Mouse (Mus musculus): ENCODE measurements around the gene Hist1h3i.

Hist1h3i gene

DNA sequence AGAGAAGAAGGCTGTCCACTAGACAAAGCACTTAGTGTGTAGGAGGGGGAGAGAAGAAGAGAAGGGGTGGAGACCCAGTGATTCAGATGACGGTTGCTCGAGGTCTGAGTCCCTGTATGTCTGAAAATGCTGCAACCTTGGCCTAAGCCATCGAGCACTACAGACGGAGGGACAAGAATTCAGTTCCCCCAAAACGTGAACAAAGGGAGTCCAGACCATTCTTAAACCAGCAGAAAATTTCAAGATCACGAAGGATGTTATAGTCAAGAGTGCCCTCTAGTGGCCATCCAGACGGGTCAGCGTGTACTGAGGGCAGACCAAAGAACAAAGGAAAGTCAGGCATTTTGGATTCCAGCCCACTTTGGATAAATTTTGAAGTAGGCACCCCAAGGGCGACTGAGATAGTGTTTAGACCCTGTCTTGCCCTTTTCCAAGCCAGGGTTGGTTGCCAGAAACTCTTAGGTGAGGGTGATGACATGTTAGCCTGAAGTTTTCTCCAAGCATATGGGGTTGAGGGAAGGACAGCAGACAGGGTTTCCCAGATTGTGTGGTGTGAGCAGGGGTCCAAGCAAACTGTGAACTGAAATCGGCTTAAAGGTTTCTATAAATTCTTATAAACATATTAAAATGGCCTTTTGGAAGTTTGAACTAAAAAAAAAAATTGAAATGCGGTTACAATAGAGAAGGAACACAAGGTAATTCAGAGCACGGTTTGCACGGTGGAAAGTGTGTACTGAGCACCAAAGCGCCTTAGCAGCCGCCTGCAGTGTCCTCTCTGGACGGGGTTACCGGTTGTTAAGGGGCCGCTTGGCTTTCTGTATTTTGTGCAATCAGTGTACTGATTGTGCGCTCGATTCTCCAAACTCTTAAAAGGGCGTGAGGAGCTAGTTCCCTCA, 48.9 kb downstream of the Hist1h3i start:
- DNase-seq (ENCODE audit: low read depth, low spot score), result peak; percentile 93

DNA sequence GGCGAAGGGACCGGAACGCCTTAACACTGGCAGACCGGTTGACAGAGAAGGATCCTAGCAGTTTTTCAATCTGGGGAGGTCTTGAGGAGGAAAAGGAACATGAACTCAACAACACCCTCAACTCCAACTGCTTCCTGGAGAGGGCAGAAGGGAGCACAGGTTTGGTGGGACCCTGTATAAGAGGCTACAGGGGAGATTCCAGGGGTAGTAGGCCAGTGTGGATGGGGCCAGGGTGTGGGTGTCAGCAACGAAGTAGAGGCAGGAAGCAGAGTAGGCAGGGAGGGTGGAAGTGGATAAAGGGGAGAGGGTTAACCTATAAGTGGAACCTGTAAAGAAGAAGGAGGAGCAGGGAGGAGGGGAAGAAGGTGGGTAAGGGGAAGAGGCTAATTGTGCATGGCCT, 49.7 kb downstream of the Hist1h3i start:
- DNase-seq (ENCODE audit: low read depth, low spot score), result peak; percentile 69

All from R1 (cell line).